Mouse (Mus musculus) layer of hippocampus, adult 9-10 months (tissue): ENCODE data around the gene Gm5926.
"Not testable (repeated sequence)": the region's sequence is repeated elsewhere in the genome, so short reads cannot be mapped to it uniquely, and the experiment has no call there.

ENCODE experiments used
- DNase-seq: peaks from one replicate; pipeline ENCODE4 v3.0.0; 2022; ENCODE audit warnings: low spot score

The Gm5926 gene

DNA sequence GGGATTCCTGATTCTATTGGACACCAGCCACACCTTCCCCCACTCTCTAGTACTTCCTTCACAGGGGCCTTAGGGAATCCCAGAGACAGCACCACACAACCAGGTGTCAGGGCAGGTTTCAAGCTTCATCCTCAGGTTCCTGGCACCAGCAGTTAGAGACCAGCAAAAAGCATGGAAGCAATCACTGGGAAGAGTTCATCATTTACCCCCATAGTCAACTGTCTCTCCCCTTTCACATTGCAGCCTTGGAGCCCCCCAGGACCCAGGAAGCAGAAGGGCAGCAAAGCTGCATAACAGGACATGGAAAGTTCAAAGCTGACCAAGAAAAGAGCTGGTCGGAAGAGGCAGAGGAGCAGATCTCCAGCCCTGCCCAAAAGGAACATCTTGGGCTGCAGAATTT, at the start of gene Gm5926:
Gm5926 (plus strand) TSS at position 301 of the 400 bp plus-strand sequence.
- DNase-seq: not testable (repeated sequence)

DNA sequence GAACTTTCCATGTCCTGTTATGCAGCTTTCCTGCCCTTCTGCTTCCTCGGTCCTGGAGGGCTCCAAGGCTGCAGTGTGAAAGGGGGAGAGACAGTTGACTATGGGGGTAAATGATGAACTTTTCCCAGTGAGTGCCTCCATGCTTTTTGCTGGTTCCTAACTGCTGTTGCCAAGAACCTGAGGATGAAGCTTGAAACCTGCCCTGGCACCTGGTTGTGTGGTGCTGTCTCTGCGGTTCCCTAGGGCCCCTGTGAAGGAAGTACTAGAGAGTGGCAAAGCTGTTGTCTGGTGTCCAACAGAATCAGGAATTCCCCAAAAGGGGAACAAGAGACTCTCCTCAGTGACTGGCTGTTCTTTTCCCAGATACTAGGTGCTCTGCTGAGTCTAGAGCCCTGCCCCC, 49.5 kb upstream of the Gm5926 start:
- DNase-seq: not testable (repeated sequence)

DNA sequence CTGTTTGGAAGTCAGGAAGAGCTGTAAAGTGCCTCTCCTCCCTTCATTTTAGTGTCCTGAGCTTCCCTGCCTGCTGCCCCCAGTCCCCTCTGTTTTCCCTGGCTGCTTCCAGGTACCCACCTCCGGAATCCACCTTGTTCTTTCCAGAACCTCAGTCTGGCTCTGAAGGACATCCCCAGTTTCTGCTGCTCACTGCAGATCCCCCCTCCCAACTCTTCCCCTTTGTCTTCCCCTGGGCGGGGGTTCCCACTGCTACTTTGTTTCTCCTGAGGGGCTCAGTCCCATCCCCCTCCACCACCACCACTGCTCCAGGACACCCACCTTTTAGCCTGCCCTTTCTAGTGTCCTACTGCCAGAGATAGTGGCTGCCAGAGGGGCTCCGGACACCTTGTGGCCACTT, 49.1 kb upstream of the Gm5926 start:
- DNase-seq: not testable (repeated sequence)
